Mouse (Mus musculus) right cerebral cortex, postnatal 10 days (tissue): Measurements from ENCODE around the gene Hsf4.

ENCODE experiments used
- DNase-seq, 2 experiments: peaks; one replicate each; pipeline ENCODE4 v3.0.0; 2021; ENCODE audit warnings: low spot score in 2 of 2

Hsf4 gene

DNA sequence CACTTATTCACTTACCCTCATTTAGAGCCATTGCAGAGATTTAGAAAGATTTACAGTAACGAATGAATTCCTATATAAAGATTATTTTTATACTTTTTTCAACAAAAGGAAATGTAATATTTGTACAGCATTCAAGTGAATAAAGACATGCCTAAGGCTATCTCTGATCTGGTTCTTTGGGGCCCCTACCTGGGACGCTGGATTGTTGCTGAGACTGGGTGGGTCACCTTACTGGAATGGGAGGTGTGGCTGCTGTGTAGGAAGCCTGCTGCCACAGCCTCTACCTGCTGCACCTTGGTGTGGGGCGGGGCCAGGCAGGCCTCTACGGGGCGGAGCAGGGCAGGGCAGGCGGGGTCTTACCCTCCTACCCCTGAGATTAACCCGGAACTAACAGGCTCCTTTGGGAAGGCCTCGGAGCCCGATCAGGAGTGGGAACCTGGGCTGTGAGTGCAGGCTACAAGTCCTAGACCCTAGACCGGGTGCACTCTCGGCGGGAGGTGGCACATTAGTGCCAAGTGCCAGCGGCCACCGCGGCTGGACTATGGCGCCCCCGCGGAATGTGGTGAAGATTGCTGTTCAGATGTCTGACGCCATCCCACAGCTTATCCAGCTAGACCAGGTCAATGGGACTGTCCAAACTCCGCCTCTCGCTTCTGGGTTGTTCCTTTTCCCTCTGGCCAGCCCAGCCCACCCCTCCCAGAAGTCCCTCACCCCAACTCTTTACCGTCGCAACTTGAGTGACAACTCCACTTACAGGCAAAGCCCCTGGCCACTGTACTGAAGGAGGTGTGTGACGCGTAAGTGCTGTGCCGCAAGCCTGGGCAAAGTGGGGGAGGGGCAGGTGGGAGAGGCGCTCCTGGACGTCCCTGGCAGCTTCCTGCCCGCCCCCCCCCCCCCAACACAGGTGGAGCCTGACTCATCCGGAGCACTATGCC, 35.9 kb downstream of the Hsf4 start, which contains the start of gene Elmo3:
Gene Elmo3 (plus strand): TSS at position 391 of the 935 bp plus-strand sequence.
- DNase-seq, result peak in 1 of 2 experiments; percentile 77

DNA sequence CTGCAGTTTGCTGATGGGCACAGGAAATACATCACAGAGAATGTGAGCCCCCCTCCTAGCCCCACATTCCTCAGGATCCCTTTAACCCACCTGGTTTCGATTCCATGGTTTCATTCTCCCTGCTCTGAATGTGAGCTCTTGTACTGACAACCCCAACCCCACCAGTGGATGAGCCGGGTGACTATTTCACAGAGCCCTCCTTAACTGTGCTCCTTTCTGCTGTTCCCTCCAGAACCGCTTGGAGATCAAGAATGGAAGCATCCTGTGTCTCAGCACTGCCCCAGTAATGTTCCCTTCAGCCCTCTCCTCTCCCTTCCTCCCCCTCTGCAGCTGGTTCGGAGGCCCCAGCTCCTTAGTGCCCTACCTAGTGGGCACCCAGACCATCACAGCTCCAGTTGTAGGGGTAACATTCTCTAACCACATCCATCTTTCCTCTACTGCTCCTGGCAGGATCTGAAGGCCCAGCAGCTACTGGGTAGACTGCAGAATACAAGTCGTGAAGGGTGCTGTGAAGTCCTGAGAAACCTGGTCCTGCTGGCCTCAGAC, 36.6 kb downstream of the Hsf4 start:
- no peak for DNase-seq

DNA sequence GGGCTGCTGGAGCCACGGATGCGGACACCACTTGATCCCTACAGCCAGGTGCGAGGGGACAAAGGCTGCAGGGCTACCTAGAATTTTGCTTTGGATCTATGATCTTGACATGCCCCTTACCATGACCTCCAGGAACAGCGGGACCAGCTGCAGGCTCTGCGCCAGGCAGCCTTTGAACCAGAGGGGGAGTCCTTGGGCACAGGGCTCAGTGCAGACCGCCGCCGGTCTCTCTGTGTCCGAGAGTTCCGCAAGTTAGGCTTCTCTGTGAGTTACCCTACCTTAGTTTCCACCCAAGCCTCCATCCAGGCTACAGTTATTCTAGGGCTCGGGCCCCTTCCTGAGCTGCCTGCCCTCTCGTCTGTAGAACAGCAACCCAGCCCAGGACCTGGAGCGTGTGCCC, 38.1 kb downstream of the Hsf4 start:
- DNase-seq, result no peak

DNA sequence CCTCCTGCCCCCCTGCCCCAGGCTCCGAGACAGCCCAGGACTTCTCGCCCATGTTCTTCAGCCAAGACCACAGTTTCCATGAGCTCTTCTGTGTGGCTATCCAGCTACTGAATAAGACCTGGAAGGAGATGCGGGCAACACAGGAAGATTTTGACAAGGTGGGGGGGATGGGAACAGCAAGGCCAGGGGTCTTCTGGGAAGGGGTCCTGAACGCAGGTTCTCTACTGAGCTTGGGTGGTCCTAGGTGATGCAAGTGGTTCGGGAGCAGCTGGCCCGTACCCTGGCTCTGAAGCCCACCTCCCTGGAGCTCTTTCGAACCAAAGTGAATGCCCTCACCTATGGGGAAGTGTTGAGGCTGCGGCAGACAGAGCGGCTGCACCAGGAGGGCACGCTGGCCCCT, 38.8 kb downstream of the Hsf4 start:
- no peak for DNase-seq

DNA sequence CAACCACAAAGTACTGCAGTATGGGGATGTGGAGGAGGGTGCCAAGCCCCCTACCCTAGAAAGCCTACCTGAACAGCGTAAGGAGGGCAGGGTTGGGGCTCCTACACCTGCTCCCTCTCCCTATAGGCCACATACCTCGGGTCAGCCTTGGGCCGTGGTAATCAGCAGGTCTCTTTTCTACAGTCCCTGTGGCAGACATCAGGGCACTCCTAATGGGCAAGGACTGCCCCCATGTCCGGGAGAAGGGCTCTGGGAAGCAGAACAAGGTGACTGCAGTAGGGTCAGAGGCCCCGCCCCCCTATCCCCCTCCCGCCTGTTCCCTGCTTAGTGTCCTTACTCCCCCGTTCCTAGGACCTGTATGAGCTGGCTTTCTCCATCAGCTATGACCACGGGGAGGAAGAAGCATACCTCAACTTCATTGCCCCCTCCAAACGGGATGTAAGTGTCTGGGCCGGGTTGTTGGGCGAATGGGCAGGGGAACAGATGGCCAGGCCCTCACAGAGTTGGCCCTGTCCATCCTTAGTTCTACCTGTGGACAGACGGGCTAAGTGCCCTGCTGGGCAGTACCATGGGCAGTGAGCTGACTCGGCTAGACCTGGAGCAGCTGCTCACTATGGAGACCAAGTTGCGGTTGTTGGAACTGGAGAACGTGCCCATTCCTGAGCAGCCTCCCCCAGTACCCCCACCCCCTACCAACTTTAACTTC, 39.7 kb downstream of the Hsf4 start:
- no peak for DNase-seq

DNA sequence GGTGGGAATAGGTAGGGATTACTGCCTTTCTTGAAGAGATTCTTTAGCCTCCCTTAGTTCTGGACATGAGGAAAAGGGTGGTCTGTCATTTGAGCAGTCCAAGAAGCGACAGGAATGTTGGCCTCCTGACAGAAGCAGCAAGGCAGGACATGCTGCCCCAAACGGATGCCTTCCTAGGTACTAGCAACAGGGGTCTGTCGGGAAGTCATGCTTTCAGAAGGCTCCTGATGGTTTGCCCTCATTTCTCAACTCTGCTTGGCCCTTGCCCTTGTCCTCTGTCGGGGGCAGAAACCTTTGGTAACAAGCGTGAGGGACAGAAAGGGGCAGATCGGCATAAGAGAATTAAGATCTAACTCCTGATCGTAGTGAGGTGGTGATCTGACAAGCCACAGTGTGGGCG, 40.5 kb downstream of the Hsf4 start:
- no peak for DNase-seq

DNA sequence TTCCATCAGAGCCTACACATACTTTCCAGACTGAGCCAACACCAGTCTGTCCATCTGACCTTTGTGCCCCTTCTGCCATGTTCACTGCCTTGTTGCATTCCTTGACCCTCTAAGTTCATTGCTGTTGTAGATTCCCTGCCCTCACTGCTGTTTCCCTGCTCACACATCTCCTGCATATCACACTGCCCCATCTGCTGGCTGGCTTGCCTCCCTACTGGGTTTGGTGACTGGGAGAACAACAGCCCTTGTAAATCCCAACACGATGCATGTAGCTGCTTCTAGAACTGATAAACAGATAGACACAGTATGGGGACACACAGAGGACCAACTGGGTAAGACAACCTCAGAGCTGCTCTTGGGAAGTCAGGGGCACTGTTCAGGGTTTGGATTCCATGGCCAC, 42.1 kb downstream of the Hsf4 start:
- no peak for DNase-seq

DNA sequence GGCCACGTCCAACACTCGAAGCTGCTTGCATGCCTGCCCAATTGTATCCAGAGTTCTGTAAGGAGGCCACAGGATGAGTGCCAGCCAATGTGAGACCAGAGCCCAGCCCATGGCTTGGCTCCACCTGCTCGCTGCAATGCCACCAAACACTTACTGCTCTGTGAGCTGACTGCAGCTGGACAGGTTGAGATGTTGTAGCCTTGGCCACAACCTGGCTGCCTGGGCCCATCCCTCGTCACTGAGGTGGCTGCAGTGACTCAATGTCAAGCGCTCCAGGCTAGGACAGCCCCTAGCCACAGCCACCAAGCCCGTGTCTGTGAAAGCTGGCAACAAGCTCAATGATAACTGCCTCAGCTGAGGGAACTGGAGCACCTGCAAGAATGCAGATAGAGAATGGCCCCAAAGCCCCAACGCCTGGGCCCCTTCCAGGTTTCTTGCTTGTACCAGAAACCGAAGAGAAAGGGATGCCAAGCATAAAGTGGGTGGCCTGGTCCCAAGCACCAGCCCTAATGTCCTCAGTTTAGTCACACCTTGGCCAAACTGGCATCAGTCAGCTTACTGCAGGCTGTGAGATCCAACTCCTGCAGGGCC, 43.4 kb downstream of the Hsf4 start:
- DNase-seq, result no peak

DNA sequence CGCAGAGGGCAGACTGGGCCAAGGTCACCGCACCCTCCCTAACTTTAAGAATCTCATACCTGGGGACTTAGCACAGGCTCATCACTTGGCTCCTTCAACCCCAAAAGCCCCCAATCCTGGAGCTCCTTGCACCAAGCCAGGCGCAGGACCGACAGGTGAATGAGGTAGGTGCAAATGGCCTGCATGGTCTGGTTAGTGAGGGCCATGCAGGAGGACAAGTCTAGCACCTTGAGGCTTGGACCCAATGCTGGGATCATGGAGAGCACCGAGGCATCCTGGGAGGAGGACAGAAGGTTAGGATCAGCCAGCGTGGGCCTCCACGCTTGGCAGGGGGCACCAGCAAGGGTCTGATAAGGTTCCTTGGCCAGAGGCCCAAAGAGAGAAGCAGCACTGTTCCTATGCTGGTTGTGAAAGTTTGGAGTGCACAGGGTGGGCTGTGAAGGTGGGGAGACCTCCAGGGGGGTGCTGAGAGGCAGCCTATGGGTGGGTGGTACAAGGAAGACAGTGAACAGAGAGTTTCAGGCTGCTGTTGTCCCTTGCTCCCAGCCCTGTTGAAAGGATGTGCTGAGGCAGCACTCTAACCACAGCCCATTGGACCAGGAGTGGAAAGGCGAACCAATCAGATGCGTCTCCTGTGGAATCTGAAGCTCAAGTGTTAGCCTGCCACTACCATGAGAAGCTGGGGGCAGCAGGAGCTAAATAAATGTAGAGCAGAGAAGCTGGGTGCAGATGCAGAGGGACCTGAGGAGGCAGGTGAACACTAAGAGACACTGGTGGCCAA, 44.2 kb downstream of the Hsf4 start:
- no peak for DNase-seq

DNA sequence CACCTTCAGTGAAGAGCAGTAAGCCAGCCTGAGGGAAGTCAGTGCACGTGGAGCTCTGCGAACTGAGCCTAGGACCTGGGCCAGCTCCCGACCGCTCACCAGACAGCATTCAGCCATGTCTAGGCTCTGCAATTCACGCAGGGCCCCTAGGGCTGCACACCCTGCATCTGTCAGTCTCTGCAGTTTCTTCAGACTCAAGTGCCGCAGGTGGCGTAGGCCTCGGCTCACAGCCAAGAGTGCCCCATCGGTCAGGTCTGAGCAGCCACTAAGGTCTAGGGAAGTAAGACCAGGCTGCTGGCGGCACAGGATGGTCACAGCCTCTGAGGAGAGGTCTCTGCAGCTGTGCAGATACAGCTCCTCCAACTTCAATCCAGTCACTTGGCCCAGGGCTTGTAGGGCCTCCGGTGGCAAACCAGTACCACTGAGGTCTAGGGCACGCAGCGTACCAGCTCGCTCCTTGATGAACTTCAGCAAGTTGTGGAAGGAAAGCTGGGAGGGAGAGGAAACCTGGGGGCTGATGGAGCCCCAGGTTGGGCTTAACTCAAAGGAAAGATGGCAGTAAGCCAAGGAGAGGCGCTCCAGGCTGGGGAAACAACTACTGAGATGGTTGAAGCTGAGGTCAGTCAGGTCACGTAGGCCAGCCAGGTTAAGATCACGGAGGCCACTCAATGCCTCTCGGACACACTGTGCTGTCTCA, 45.6 kb downstream of the Hsf4 start:
- no peak for DNase-seq

DNA sequence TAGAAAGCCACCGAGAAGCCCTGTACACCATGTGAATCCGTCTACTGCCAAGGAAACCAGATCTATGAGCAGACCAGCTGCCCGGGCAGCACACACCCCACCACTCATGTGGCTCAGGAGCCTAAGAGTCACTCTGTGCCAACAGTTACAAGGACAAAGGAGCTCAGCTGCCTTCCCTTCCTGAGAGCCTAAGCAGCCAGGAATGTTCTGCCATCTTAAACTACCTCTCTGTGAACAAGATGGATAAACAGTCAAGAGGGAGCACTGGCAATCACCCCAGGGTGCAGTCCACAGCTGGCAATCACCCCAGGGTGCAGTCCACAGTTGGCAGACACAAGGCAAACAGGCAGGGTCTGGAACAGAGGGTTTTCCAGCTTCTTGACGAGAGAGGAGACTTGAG, 48.3 kb downstream of the Hsf4 start:
- DNase-seq, result no peak

DNA sequence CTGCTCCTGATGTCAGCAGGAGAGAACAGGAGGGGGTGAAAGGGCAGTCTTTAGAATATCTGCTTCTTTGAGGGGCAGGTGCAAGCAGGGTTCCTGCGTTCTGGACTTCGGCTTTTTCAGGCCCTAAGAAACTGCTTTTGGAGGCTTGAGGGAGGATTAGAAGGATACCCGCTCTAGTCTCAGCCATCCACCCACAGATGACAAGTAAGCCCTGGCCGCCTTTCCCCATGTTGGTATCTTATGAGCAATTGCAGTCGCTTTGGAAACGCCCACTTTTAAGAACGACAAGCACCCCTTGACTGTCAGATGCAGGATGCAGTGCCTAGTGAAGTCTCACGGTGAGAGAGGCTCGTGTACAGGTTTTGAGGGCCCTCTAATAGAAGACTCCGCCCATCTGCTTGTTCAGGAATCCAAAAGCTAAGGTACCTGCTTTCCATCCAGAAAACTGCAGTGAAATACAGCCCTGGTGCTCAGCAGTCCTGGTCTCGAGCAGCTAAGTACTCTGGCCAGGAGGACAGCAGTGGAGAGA, 49.1 kb downstream of the Hsf4 start:
- no peak for DNase-seq

DNA sequence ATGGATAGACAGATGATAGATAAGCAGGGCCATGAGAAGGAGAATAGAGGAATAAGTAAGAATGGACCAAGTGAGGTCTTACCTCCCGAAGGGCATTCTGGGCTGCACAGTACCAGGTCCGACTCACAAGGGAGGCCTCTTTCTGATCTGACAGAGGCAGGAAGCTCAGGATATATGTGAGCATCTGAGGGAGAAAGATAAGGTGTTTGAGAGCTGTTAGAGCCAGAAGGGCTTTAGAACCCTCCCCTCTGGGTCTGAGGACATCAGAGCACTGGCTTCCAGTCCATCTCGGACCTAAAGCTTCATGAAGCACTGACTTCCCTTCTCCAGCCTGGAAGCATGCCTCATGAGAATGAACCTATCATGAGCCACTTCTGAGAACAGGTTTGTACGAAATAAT, 53.6 kb downstream of the Hsf4 start:
- DNase-seq, result no peak
